In the genomic region with DNA sequence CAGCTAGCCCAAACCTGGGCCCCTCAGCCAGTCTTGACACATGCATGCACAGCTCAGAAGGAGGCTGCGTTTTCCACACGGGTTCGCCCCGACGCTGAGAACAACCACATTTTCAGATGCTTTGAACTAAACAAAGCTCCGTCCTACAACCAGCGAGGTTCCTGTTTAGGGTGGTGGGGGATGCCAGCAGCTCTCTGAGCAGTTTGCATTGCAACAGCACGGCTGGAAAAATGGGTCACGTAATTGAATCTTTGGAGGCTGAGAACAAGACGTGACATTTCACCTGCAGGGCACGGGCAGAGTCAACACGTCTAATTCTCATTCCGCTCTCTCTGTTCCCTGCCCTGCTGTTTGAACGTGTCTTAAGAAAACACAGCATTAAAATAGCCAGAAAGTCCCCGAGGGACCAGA, we compare ENCODE assay signal across 9 mouse cellular contexts.
DNase-seq lines count a peak whose midpoint lies in the region; ATAC-seq and TF ChIP-seq lines count a peak whose summit lies in the region.
"Had no signal": no experiment of that assay in that cellular context is flagged by ENCODE, and none has a peak within 500 bp of the region (broad histone marks: within the 10 kb centered on the region; RNA-seq: fewer than 3 reads in every experiment).

No protein-coding gene starts in this region.

- no peak overlapping the region for H3K27ac ChIP-seq in lung, embryonic 15.5 days
- H3K27ac ChIP-seq: left cerebral cortex, adult 2 months had no signal

- 0 out of 2 replicates have a peak overlapping the region, but pooled peaks have one; percentile 9 for H3K4me2 ChIP-seq in lung, embryonic 15.5 days

- TF ChIP-seq POLR2A in lung, adult 2 months (IDR thresholded peaks at IDR 0.05; ENCODE audit: borderline replicate concordance, extremely low read depth, low read depth, low read length), result no peak

- DNase-seq in adrenal gland, adult 8-10 months, result peak; percentile 14
- DNase-seq in adrenal gland, postnatal 25 days, result no peak
- DNase-seq in lung, adult 2 months, result no peak
- peak; percentile 19 for DNase-seq in kidney, postnatal 14 days
- DNase-seq in thymus, postnatal 10 days (ENCODE audit: low spot score in 2 of 2), result peak; percentile 60 to 61
- DNase-seq in ovary, adult 18-20 months (ENCODE audit: low spot score), result no peak
- no peak for DNase-seq in cerebellum, adult 8-10 months

- ATAC-seq in lung, embryonic 15.5 days (ENCODE audit: borderline replicate concordance, extremely low read depth, low FRiP score, low TSS enrichment), result no peak

- no peaks in the 10 kb centered on the region for H3K27me3 ChIP-seq in lung, embryonic 15.5 days

- no peak overlapping the region for H3K4me3 ChIP-seq in lung, embryonic 15.5 days
- H3K4me3 ChIP-seq in lung, adult 2 months (replicated peaks; ENCODE audit: extremely low read depth, low read depth, low read length), result no peak overlapping the region
- H3K4me3 ChIP-seq: left cerebral cortex, adult 2 months had no signal

- 28% methylated on average over 15 of the region's 15 CpGs for WGBS in lung, embryonic 15.5 days
- 29% methylated on average over 15 of the region's 15 CpGs for WGBS in lung, adult 2 months

- no peak overlapping the region for H3K9ac ChIP-seq in lung, embryonic 15.5 days

- H3K36me3 ChIP-seq in lung, embryonic 15.5 days, result no peaks in the 10 kb centered on the region

- H3K4me1 ChIP-seq in lung, embryonic 15.5 days, result 0 out of 2 replicates have a peak, but pooled peaks cover 5% of the 10 kb centered on the region
- no peaks in the 10 kb centered on the region for H3K4me1 ChIP-seq in lung, adult 2 months (ENCODE audit: control insufficient read depth, insufficient read depth, low read length)

- no peak for TF ChIP-seq CTCF in lung, adult 2 months (IDR thresholded peaks at IDR 0.05; ENCODE audit: insufficient read depth, low read length)

- no peaks in the 10 kb centered on the region for H3K9me3 ChIP-seq in lung, embryonic 15.5 days

Comparison
In these comparisons a context has a peak if more than half of its experiments do, and no peak if none do; other contexts are left out.
1. DNase-seq: peak in adrenal gland, adult 8-10 months (single experiment), kidney, postnatal 14 days (single experiment) and thymus, postnatal 10 days (2 of 2); none in adrenal gland, postnatal 25 days (single experiment), lung, adult 2 months (single experiment), ovary, adult 18-20 months (single experiment) and cerebellum, adult 8-10 months (single experiment).